Mouse (Mus musculus) monocyte, adult 59 days (primary cell): ENCODE measurements around the gene 2410002F23Rik. TPM values are rescaled to one million over a fixed set of nuclear protein-coding genes. Genes with fewer than 3 reads are reported as not detected.

ENCODE experiments used
- total RNA-seq, 2 experiments: library from RNA; stranded (reverse); gene quantifications; one replicate each; pipeline ENCODE4 v1.2.4; 2023

The 2410002F23Rik gene
- total RNA-seq, result 10 to 100 TPM; 56.9 to 61.6 TPM

GRCm38 (mm10) chr7:44246055-44246983, at the start of gene 2410002F23Rik, which contains the start of gene 1700028J19Rik:
TSS of gene 2410002F23Rik (plus strand) at chr7:44246722.
TSS of gene 1700028J19Rik (minus strand) at chr7:44246695.

GRCm38 (mm10) chr7:44197891-44198290, 48.6 kb upstream of the 2410002F23Rik start, which contains the start of gene Klk1b3:
TSS of gene Klk1b3 (plus strand) at chr7:44198191.

GRCm38 (mm10) chr7:44207135-44207534, 39.4 kb upstream of the 2410002F23Rik start, which contains the start of gene Klk1b4:
TSS of gene Klk1b4 (plus strand) at chr7:44207435.

GRCm38 (mm10) chr7:44215645-44216044, 30.9 kb upstream of the 2410002F23Rik start, which contains the start of gene Klk1b5:
TSS of gene Klk1b5 (plus strand) at chr7:44215945.

GRCm38 (mm10) chr7:44225076-44225475, 21.4 kb upstream of the 2410002F23Rik start, which contains the start of gene Klk1:
TSS of gene Klk1 (plus strand) at chr7:44225360.

GRCm38 (mm10) chr7:44235909-44236308, 10.6 kb upstream of the 2410002F23Rik start, which contains the start of gene Gm36864:
TSS of gene Gm36864 (plus strand) at chr7:44236177.

GRCm38 (mm10) chr7:44257278-44257677, 10.8 kb downstream of the 2410002F23Rik start, which contains the start of gene Acp4:
TSS of gene Acp4 (minus strand) at chr7:44257378.

GRCm38 (mm10) chr7:44261147-44261546, 14.6 kb downstream of the 2410002F23Rik start, which contains the start of gene Gm15517:
TSS of gene Gm15517 (plus strand) at chr7:44261447.

Other genes starting within 250 kb of the 2410002F23Rik start
- gene Klk1b26, start 234.6 kb upstream of the 2410002F23Rik start, total RNA-seq, result not detected
- gene Klk1b27, start 194.4 kb upstream of the 2410002F23Rik start, total RNA-seq, result not detected
- gene Klk1b21, start 144.4 kb upstream of the 2410002F23Rik start, total RNA-seq, result not detected
- not detected for gene Klk1b22, start 134.0 kb upstream of the 2410002F23Rik start, total RNA-seq
- gene Klk1b16, start 110.0 kb upstream of the 2410002F23Rik start, total RNA-seq, result not detected
- gene Klk1b24, start 58.5 kb upstream of the 2410002F23Rik start, total RNA-seq, result not detected
- gene Klk1b3, start 48.5 kb upstream of the 2410002F23Rik start, total RNA-seq, result not detected
- not detected for gene Klk1b4, start 39.3 kb upstream of the 2410002F23Rik start, total RNA-seq
- not detected for gene Klk1b5, start 30.8 kb upstream of the 2410002F23Rik start, total RNA-seq
- gene Klk1, start 21.4 kb upstream of the 2410002F23Rik start, total RNA-seq, result under 1 TPM in 1 of 2 experiments, not detected in 1; 0.52 TPM
- gene Gm36864, start 10.5 kb upstream of the 2410002F23Rik start, total RNA-seq, result not detected
- 1 to 10 TPM; 1.6 to 1.9 TPM for gene 1700028J19Rik, start within 50 bp of the 2410002F23Rik start, total RNA-seq
- gene Acp4, start 10.7 kb downstream of the 2410002F23Rik start, total RNA-seq, result not detected
- 1 to 10 TPM in 1 of 2 experiments, not detected in 1; 4.4 TPM for gene Gm15517, start 14.7 kb downstream of the 2410002F23Rik start, total RNA-seq
- under 1 TPM; 0.31 to 0.33 TPM for gene Clec11a, start 60.2 kb downstream of the 2410002F23Rik start, total RNA-seq
- gene Shank1, start 63.5 kb downstream of the 2410002F23Rik start, total RNA-seq, result 1 to 10 TPM; 1.1 to 1.2 TPM
- 1 to 10 TPM in 1 of 2 experiments, under 1 TPM in 1; 0.89 to 1.4 TPM for gene Syt3, start 137.4 kb downstream of the 2410002F23Rik start, total RNA-seq
- 1 to 10 TPM; 1.0 to 1.2 TPM for gene 1700008O03Rik, start 139.1 kb downstream of the 2410002F23Rik start, total RNA-seq
- not detected for gene Lrrc4b, start 182.3 kb downstream of the 2410002F23Rik start, total RNA-seq
- gene Aspdh, start 218.7 kb downstream of the 2410002F23Rik start, total RNA-seq, result not detected
- gene Josd2, start 221.3 kb downstream of the 2410002F23Rik start, total RNA-seq, result 10 to 100 TPM; 44.5 to 50.4 TPM
- 10 to 100 TPM; 58.9 to 60.9 TPM for gene Emc10, start 249.8 kb downstream of the 2410002F23Rik start, total RNA-seq
- 1 to 10 TPM; 2.8 to 3.8 TPM for gene Fam71e1, start 249.9 kb downstream of the 2410002F23Rik start, total RNA-seq